Mouse (Mus musculus) lung, postnatal 0 days (tissue): Measurements from ENCODE around the gene Taldo1.

ENCODE experiments used
- CTCF ChIP-seq: IDR thresholded peaks from 2 replicates; pipeline ENCODE4 v1.5.1; 2016; ENCODE audit warnings: antibody characterized with exemption, mild to moderate bottlenecking
- EP300 ChIP-seq: IDR thresholded peaks from 2 replicates; pipeline ENCODE4 v1.6.1; 2016; ENCODE audit warnings: antibody characterized with exemption, mild to moderate bottlenecking, control low read depth

DNA sequence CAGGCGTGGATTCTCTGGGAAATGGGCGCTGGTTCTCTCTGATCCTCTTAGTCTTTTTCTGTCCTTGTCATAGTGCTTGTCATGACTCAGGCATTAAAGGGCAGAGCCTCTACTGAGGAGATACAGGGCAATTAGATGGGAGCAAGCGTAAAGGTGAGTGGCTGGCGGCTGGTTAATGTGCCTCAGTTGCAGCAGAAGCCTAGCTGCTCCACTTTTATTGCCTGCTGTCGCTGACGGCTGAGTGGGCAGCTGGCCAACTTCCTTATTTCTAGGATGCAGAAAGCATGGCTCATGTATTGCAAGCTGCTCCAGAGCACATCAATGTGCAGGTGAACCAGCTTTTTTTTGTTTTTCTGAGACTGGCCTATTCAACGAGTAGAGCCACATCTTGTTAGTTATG is 27.0 kb downstream of the Taldo1 start:
- TF ChIP-seq CTCF (no peak), EP300 (no peak)
